Mouse (Mus musculus) embryonic facial prominence, embryonic 13.5 days (tissue): ENCODE measurements around the gene Gphb5. TPM values are rescaled to one million over a fixed set of nuclear protein-coding genes. Genes with fewer than 3 reads are reported as not detected.

Experiments
- ATAC-seq: fragments of 200-750 bp; cut with Nextera tagmentation; 2 replicates; pipeline ENCODE4 v1.8.0; 2017; ENCODE audit warnings: low read depth; ENCODE audit not compliant: insufficient number of reproducible peaks, insufficient read depth, low FRiP score, low TSS enrichment
- H3K27ac ChIP-seq: fragments of 300-500 bp; sonication (generic); 2 replicates; pipeline ENCODE4 v1.5.1; 2015; ENCODE audit warnings: moderate library complexity, mild to moderate bottlenecking, inconsistent platforms
- H3K27me3 ChIP-seq: fragments of 300-500 bp; sonication (generic); 2 replicates; pipeline ENCODE4 v1.6.1; 2015; ENCODE audit warnings: mild to moderate bottlenecking, inconsistent platforms
- H3K36me3 ChIP-seq: fragments of 300-500 bp; sonication (generic); 2 replicates; pipeline ENCODE4 v1.6.1; 2015; ENCODE audit warnings: mild to moderate bottlenecking, inconsistent platforms
- H3K4me1 ChIP-seq: fragments of 300-500 bp; sonication (generic); 2 replicates; pipeline ENCODE4 v1.6.1; 2015; ENCODE audit warnings: inconsistent platforms
- H3K4me2 ChIP-seq: fragments of 300-500 bp; sonication (generic); 2 replicates; pipeline ENCODE4 v1.6.1; 2015; ENCODE audit warnings: moderate library complexity, mild to moderate bottlenecking, inconsistent platforms
- H3K4me3 ChIP-seq: fragments of 300-500 bp; sonication (generic); 2 replicates; pipeline ENCODE4 v1.5.1; 2015; ENCODE audit warnings: mild to moderate bottlenecking, inconsistent platforms
- H3K9ac ChIP-seq: fragments of 300-500 bp; sonication (generic); 2 replicates; pipeline ENCODE4 v1.6.1; 2015; ENCODE audit warnings: mild to moderate bottlenecking, inconsistent platforms
- H3K9me3 ChIP-seq: fragments of 300-500 bp; sonication (generic); 2 replicates; pipeline ENCODE4 v1.6.1; 2016; ENCODE audit warnings: inconsistent platforms
- WGBS: fragments of 180-500 bp; shearing (Covaris S2); methylation state at CpG from one replicate; pipeline ENCODE4 v1.1.7; 2015; ENCODE audit warnings: mixed read lengths; 5-methylcytosine and 5-hydroxymethylcytosine counted together
- polyA plus RNA-seq: library from polyadenylated mRNA; unstranded; fragments of >200 nt; fragmentation: Nextera tagmentation; extraction: Ambion mirVana; gene quantifications from 2 replicates; pipeline ENCODE4 v1.2.1, GENCODE M21; 2015

The Gphb5 gene
- polyA plus RNA-seq: not detected in 2 replicates

DNA sequence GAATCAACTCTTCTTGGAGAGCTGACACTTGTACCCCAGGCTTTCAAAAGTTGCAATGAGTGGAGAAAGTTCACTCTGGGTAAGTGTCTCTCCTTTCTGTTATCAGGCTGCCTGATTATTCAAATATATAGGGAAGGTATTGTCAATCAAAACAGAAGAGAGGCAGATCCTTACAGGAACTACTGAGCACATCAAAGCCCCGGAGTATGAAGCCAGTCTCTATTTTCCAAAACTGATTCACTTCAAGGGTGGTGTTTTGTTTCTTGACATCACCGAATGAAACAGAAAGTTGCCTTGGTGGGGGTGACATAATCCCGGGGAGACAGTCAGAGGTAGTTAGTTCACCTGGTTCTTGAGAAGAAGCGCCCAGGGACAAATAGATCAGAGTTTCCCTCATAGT, at the start of gene Gphb5:
Gene Gphb5, minus strand, starts transcription at position 101 of the 400 bp plus-strand sequence.
- H3K9me3 ChIP-seq: no peaks in the 10 kb centered on the region
- WGBS: 79% methylated on average over 4 of the region's 4 CpGs
- H3K36me3 ChIP-seq: no peaks in the 10 kb centered on the region
- H3K4me3 ChIP-seq: no peak within 1 kb of the TSS
- H3K4me2 ChIP-seq: no peak within 1 kb of the TSS
- H3K4me1 ChIP-seq: no peaks in the 10 kb centered on the region
- no peak within 1 kb of the TSS for H3K9ac ChIP-seq
- H3K27me3 ChIP-seq: no peaks in the 10 kb centered on the region
- ATAC-seq: no peak
- no peak within 1 kb of the TSS for H3K27ac ChIP-seq

DNA sequence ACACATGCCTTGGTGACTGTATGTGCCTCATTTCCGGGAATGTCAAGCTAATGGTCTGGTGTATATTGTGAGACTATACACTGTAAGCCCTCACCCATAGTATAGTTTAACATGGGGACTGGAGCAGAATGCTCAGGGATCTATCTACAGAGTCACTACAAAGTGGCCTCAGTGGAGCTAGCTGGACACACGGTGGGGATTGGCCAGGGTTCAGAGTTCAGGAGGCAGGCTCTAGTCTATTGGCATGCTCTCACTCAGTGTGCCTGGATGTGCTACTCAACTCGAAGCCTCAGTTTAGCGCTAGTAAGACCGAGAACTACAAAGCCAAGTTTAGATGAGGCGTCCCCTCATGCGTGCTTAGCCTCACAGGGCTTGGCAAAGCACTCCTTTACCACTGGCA, 49.6 kb upstream of the Gphb5 start:
- Histone ChIP-seq H3K4me3 (no peak overlapping the region), H3K9me3 (no peaks in the 10 kb centered on the region), H3K4me1 (peaks cover 16% of the 10 kb centered on the region), H3K36me3 (peaks cover 44% of the 10 kb centered on the region), H3K27me3 (no peaks in the 10 kb centered on the region), H3K9ac (no peak overlapping the region), H3K27ac (no peak overlapping the region), H3K4me2 (no peak overlapping the region)
- 89% methylated on average over 7 of the region's 7 CpGs for whole genome bisulfite sequencing
- ATAC-seq: no peak

DNA sequence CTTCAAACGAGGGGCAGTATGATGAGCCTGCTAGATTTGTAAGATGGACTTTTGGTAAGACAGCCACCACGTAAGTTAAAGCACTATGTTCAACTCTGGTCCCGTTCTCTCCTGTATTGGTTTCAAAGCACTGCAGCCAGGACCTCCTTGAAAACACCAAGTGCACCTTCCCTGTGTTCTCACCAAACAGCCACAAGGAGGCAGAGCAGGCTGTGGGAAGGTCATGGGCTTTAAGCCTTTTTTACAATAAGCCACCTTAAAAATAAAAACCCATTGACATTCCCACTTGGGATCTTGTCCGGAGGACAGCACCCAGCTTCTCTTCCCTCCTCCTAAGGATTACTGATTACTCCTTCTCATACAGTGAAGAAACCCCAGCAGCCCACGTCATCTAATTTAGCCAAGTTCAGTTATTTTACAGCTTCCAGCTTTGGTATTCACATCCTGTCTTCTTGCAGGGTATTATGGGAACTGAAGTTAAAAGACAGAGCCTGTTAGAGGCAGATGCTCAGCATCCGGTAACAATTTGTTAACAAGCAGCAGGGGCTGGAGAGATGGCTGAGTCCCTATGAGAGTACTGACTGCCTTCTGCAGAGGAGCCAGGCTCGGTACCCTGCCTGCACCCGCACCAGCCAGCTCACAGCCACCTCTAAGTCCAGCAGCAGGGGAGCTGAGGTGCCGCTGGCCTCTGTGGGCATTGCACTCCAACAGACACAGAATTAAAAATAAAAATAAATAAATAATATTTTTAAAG, 47.6 kb upstream of the Gphb5 start:
- no peak overlapping the region for H3K4me3 ChIP-seq

DNA sequence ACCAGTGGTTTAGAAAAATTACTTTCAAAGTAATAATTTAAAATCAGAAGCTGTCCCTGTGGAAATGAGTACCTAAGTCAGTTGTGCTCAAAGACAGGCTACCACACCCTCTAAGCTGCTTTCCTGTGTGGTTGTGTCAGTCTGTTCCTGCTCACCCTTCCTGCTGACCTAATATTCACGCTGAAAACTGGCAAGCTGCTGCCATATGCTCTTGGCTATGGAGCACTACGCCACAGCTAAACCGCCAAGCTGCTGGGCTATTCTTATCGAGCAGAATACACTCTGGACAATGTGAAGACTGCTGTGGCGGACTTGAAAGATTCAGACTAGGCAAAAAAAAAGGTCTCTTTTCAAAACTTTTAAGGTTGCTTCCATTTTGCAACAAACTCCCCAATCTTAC, 44.0 kb upstream of the Gphb5 start:
- H3K4me2 ChIP-seq: no peak overlapping the region
- no peak overlapping the region for H3K9ac ChIP-seq
- H3K4me3 ChIP-seq: no peak overlapping the region
- H3K36me3 ChIP-seq: peaks cover 71% of the 10 kb centered on the region
- 93% methylated on average over 5 of the region's 5 CpGs for WGBS
- H3K9me3 ChIP-seq: no peaks in the 10 kb centered on the region
- no peak for ATAC-seq
- no peaks in the 10 kb centered on the region for H3K4me1 ChIP-seq
- no peaks in the 10 kb centered on the region for H3K27me3 ChIP-seq
- no peak overlapping the region for H3K27ac ChIP-seq

More for the DNA sequence above, 47.6 kb upstream of the Gphb5 start:
- H3K27me3 ChIP-seq: no peaks in the 10 kb centered on the region
- H3K9me3 ChIP-seq: no peaks in the 10 kb centered on the region
- H3K4me2 ChIP-seq: no peak overlapping the region
- ATAC-seq: no peak
- WGBS: 66% methylated on average over 9 of the region's 9 CpGs
- peaks cover 58% of the 10 kb centered on the region for H3K36me3 ChIP-seq
- H3K4me1 ChIP-seq: peaks cover 10% of the 10 kb centered on the region
- no peak overlapping the region for H3K9ac ChIP-seq
- no peak overlapping the region for H3K27ac ChIP-seq

DNA sequence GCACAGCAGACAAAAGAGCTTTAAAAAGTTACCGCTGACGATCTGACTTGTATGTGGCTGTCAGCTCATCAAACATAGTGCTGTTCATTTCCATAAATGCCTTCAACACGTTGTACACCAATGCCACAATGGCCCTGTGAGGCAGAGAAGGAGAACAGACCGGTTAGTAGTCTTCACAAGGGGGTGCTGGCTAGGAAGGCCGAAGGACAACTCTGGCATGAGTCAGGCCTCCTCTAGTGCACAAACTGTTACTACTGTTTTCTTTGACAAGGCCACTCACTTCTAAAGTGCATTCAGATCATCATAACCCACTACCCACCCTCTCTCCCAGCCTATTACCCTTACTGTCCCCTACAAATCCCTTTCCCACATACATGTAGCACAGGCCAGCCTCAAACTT, 43.1 kb upstream of the Gphb5 start:
- 89% methylated on average over 5 of the region's 5 CpGs for WGBS
- no peaks in the 10 kb centered on the region for H3K4me1 ChIP-seq
- H3K9me3 ChIP-seq: no peaks in the 10 kb centered on the region
- peaks cover 66% of the 10 kb centered on the region for H3K36me3 ChIP-seq
- H3K27me3 ChIP-seq: no peaks in the 10 kb centered on the region
- no peak overlapping the region for H3K4me3 ChIP-seq
- no peak overlapping the region for H3K9ac ChIP-seq
- H3K27ac ChIP-seq: no peak overlapping the region
- ATAC-seq: no peak
- no peak overlapping the region for H3K4me2 ChIP-seq

DNA sequence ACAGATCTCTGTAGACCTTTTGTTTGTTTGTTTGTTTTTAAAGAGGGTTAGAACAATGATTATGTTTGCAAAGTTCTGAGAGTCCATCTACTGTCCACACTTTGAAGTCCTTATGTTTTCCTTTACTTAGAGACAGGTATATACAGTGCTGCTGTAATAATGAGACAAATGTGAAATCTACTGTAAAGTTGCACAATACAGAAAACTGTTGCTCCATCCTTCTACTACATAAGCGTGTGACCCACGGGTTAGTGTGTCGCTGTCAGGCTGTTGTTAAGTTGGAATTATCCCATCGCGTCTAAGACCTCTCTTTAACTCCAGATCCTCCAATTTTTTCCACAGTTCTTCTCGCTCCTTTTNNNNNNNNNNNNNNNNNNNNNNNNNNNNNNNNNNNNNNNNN, 36.9 kb upstream of the Gphb5 start:
- 93% methylated on average over 6 of the region's 6 CpGs for WGBS
- Histone ChIP-seq H3K4me2 (no peak overlapping the region), H3K27me3 (no peaks in the 10 kb centered on the region), H3K4me3 (no peak overlapping the region), H3K9me3 (no peaks in the 10 kb centered on the region), H3K4me1 (no peaks in the 10 kb centered on the region; the same call in 1 of the 2 replicates), H3K9ac (no peak overlapping the region), H3K36me3 (peaks cover 65% of the 10 kb centered on the region), H3K27ac (no peak overlapping the region)
- ATAC-seq: no peak

DNA sequence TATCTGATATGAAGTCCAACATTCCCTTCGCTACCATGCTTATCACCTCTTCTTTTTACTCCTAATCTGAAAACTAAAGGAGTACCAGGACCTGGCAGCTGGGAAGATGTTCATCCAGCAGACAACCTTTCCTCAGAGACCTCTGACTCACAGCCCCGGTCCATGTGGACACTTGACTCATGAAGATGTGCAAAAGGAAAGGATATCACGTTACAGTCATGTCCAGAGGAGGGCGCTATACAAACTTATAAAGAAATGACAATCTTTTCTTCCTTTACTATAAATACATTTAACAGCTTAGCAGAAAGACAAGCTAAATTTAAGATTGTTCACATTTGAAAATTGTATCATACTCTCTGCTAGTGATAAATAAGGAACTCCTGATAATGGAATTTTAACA, 36.4 kb upstream of the Gphb5 start:
- 81% methylated on average over 4 of the region's 4 CpGs for WGBS

GRCm38 (mm10) chr12:75450592-75450991, 34.0 kb upstream of the Gphb5 start:
- no peak for ATAC-seq
- Histone ChIP-seq H3K9ac (no peak overlapping the region), H3K4me1 (no peaks in the 10 kb centered on the region; the same call in 1 of the 2 replicates), H3K27ac (no peak overlapping the region), H3K4me2 (no peak overlapping the region), H3K27me3 (no peaks in the 10 kb centered on the region), H3K4me3 (no peak overlapping the region), H3K36me3 (peaks cover 47% of the 10 kb centered on the region), H3K9me3 (no peaks in the 10 kb centered on the region)
- whole genome bisulfite sequencing: 92% methylated on average over 8 of the region's 8 CpGs

More for the DNA sequence above, 36.4 kb upstream of the Gphb5 start:
- Histone ChIP-seq H3K4me2 (no peak overlapping the region), H3K9me3 (no peaks in the 10 kb centered on the region), H3K27ac (no peak overlapping the region), H3K4me1 (no peaks in the 10 kb centered on the region; the same call in 1 of the 2 replicates), H3K36me3 (peaks cover 62% of the 10 kb centered on the region), H3K27me3 (no peaks in the 10 kb centered on the region), H3K9ac (no peak overlapping the region), H3K4me3 (no peak overlapping the region)
- ATAC-seq: no peak

DNA sequence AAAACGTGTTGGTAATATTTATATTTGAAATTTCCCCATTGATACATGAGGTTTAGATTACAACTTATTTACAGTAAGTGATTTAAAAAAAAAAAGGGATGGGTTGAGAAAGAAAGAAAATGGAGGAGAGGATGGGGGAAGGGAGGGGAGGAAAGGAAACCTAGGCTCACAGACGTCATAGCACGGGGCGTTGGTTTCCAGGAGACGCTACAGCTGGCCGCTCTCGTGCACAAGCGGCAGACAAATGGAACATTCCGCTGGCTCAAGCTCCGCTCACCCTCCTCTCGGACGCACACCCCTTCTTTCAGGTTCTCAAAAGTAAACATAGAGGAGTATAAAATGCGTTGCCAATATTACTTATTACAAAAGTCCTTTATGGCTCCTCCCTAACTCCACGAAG, 33.4 kb upstream of the Gphb5 start:
- WGBS: 82% methylated on average over 14 of the region's 14 CpGs
- Histone ChIP-seq H3K4me3 (no peak overlapping the region), H3K4me2 (no peak overlapping the region), H3K4me1 (no peaks in the 10 kb centered on the region; the same call in 1 of the 2 replicates), H3K9ac (no peak overlapping the region), H3K27me3 (no peaks in the 10 kb centered on the region), H3K27ac (no peak overlapping the region), H3K36me3 (peaks cover 47% of the 10 kb centered on the region), H3K9me3 (no peaks in the 10 kb centered on the region)
- ATAC-seq: no peak

DNA sequence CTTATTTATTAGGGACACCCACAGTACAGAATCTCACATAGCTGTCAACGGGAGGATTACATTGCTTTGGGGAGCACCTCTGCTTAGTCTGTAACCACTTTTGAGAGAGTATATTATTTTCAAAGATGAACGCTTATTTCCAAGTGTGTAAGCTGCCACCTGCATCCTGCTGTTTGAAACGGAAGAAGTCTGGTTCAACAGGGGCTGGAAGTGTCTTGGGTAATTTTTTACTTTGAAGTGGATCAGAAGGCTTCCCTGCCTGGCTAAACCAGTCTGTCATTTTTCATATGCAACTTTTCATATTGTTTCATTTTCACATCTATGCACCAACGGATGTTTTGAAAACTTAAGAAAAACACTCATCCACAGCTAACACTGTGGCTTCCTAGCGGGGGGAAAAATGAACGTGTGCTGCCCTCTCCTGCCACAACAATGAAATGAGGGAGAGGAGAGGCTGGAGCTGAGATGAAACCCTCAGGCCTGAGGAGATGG, 32.9 kb upstream of the Gphb5 start:
- 59% methylated on average over 6 of the region's 6 CpGs for WGBS
- Histone ChIP-seq H3K27me3 (no peaks in the 10 kb centered on the region), H3K9ac (no peak overlapping the region)

DNA sequence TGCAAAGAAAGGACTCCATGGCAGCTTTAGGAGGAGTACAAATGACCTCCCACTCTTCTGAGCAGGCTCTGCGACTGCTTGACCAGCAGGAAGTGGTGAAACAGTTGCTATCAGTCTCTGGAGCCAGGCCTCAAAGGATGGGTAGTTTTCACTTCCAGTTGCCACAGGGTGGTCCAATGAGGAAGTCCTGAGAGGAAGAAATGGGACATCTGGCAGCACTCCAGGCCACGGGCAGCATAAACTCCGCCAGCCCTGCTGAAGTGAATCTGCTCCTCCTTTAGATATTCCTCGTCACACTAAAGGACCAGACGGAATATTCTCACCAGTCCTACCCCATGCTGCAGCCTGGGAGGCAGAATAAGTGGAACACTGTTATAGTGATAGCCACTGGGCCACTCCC, 32.3 kb upstream of the Gphb5 start:
- Histone ChIP-seq H3K4me2 (no peak overlapping the region), H3K9me3 (no peaks in the 10 kb centered on the region), H3K9ac (no peak overlapping the region), H3K4me1 (no peaks in the 10 kb centered on the region; the same call in 1 of the 2 replicates), H3K27me3 (no peaks in the 10 kb centered on the region), H3K36me3 (peaks cover 46% of the 10 kb centered on the region), H3K27ac (no peak overlapping the region), H3K4me3 (no peak overlapping the region)
- 77% methylated on average over 5 of the region's 5 CpGs for WGBS
- no peak for ATAC-seq

More for the DNA sequence above, 32.9 kb upstream of the Gphb5 start:
- H3K4me1 ChIP-seq: no peaks in the 10 kb centered on the region; the same call in 1 of the 2 replicates
- H3K9me3 ChIP-seq: no peaks in the 10 kb centered on the region
- no peak overlapping the region for H3K27ac ChIP-seq
- H3K4me3 ChIP-seq: no peak overlapping the region
- peaks cover 47% of the 10 kb centered on the region for H3K36me3 ChIP-seq
- H3K4me2 ChIP-seq: no peak overlapping the region
- no peak for ATAC-seq

DNA sequence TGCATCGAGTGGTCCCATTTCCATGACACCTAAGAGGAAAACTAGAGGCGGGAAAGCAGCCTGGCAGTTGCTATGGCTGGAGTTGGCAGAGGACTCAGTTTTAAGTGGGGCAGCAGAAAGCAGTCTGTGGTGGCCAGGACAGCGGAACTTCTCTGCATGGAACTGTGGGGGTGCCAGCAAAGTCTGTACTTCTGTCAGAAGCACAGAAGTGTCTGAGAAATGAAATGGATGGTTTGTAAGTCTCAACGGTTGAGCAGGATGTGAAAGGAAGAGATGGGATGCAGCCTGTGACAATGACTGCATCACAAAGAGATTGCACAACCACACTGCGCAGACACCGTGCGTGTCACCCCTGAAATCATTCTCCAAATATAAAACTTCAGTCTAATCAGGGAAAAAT, 29.7 kb upstream of the Gphb5 start:
- Histone ChIP-seq H3K9me3 (no peaks in the 10 kb centered on the region), H3K36me3 (peaks cover 23% of the 10 kb centered on the region), H3K27ac (no peak overlapping the region), H3K9ac (no peak overlapping the region), H3K4me1 (no peaks in the 10 kb centered on the region; the same call in 1 of the 2 replicates), H3K4me2 (no peak overlapping the region), H3K4me3 (no peak overlapping the region), H3K27me3 (no peaks in the 10 kb centered on the region)
- 87% methylated on average over 7 of the region's 7 CpGs for WGBS
- no peak for ATAC-seq
